Mouse (Mus musculus) heart, postnatal 0 days (tissue): ENCODE results near the gene Mdga1. TPM values are rescaled to one million over a fixed set of nuclear protein-coding genes. Genes with fewer than 3 reads are reported as not detected.
A peak's percentile ranks its signal among the peaks of the same experiment; 100 is the strongest.

Experiments used
- ATAC-seq: fragments of 200-750 bp; cut with Nextera tagmentation; 2 replicates; pipeline ENCODE4 v1.8.0; 2017; ENCODE audit warnings: low read depth, moderate number of reproducible peaks, moderate library complexity; ENCODE audit not compliant: insufficient read depth
- DNase-seq: peaks from one replicate; pipeline ENCODE4 v3.0.0-alpha.2; 2016; ENCODE audit warnings: low spot score
- H3K27ac ChIP-seq: fragments of 300-500 bp; sonication (generic); 2 replicates; pipeline ENCODE4 v1.5.1; 2014; ENCODE audit warnings: low read depth, mild to moderate bottlenecking
- H3K27me3 ChIP-seq: fragments of 300-500 bp; sonication (generic); 2 replicates; pipeline ENCODE4 v1.6.1; 2014; ENCODE audit warnings: low read length, mixed read lengths; ENCODE audit not compliant: control insufficient read depth, insufficient read depth
- H3K36me3 ChIP-seq: fragments of 300-500 bp; sonication (generic); replicated peaks from 2 replicates; pipeline ENCODE4 v1.6.1; 2014; ENCODE audit warnings: low read length, mixed read lengths; ENCODE audit not compliant: control insufficient read depth, insufficient read depth
- H3K4me1 ChIP-seq: fragments of 300-500 bp; sonication (generic); 2 replicates; pipeline ENCODE4 v1.6.1; 2014; ENCODE audit warnings: antibody characterized with exemption; ENCODE audit not compliant: control insufficient read depth, insufficient read depth
- H3K4me2 ChIP-seq: fragments of 300-500 bp; sonication (generic); 2 replicates; pipeline ENCODE4 v1.6.1; 2014; ENCODE audit warnings: low read depth, mild to moderate bottlenecking, low read length, moderate library complexity
- H3K4me3 ChIP-seq: fragments of 300-500 bp; sonication (generic); 2 replicates; pipeline ENCODE4 v1.5.1; 2014; ENCODE audit warnings: low read depth, low read length
- H3K9ac ChIP-seq: fragments of 300-500 bp; sonication (generic); replicated peaks from 2 replicates; pipeline ENCODE4 v1.6.1; 2014; ENCODE audit warnings: low read depth, low read length, mixed read lengths
- H3K9me3 ChIP-seq: fragments of 300-500 bp; sonication (generic); replicated peaks from 2 replicates; pipeline ENCODE4 v1.6.1; 2016; ENCODE audit warnings: low read length; ENCODE audit not compliant: control insufficient read depth
- CTCF ChIP-seq: IDR thresholded peaks from 2 replicates; pipeline ENCODE4 v1.5.1; 2016; ENCODE audit warnings: antibody characterized with exemption, control low read depth, low read depth
- EP300 ChIP-seq: IDR thresholded peaks from 2 replicates; pipeline ENCODE4 v1.6.1; 2016; ENCODE audit warnings: antibody characterized with exemption, low read depth
- WGBS: fragments of 180-500 bp; shearing (Covaris S2); extraction: QIAGEN DNeasy Blood & Tissue Kit; methylation state at CpG from one replicate; pipeline ENCODE4 v1.1.7; 2014; 5-methylcytosine and 5-hydroxymethylcytosine counted together
- polyA plus RNA-seq: library from polyadenylated mRNA; unstranded; fragments of >200 nt; fragmentation: Nextera tagmentation; extraction: Ambion mirVana; gene quantifications from 2 replicates; pipeline ENCODE4 v1.2.1, GENCODE M21; 2015
- total RNA-seq: library from RNA; depleted of rRNA; stranded (reverse); fragments of >200 nt; gene quantifications from 2 replicates; pipeline ENCODE4 v1.2.3, GENCODE M21; 2014; ENCODE audit warnings: low replicate concordance

Mdga1 gene
- total and polyA plus RNA-seq, 2 experiments from 2014 or later: 4.9 to 9.5 TPM

GRCm38 (mm10) chr17:30006877-30007276 is 37.0 kb upstream of the Mdga1 start:
- H3K9ac ChIP-seq: 0 out of 2 replicates have a peak overlapping the region, but pooled peaks have one; percentile 6
- no peak overlapping the region; the same call in 1 of the 2 replicates for H3K4me3 ChIP-seq
- ATAC-seq: no peak
- DNase-seq: no peak
- 53% methylated on average over 2 of the region's 2 CpGs for WGBS
- H3K4me2 ChIP-seq: peak overlapping the region; percentile 26; the same call in 1 of the 2 replicates
- H3K4me1 ChIP-seq: peaks cover 31% of the 10 kb centered on the region
- no peak for TF ChIP-seq CTCF
- no peak for TF ChIP-seq EP300
- H3K9me3 ChIP-seq: no peaks in the 10 kb centered on the region
- H3K36me3 ChIP-seq: no peaks in the 10 kb centered on the region
- 0 out of 2 replicates have a peak overlapping the region, but pooled peaks have one; percentile 4 for H3K27ac ChIP-seq
- H3K27me3 ChIP-seq: no peaks in the 10 kb centered on the region

GRCm38 (mm10) chr17:30005451-30005941 is 35.6 kb upstream of the Mdga1 start:
- ATAC-seq (peak; percentile 1; the same call in 1 of the 2 replicates), DNase-seq (no peak)
- H3K36me3 ChIP-seq: no peaks in the 10 kb centered on the region
- H3K4me2 ChIP-seq: peak overlapping the region; percentile 76
- peak overlapping the region; percentile 95 for H3K27ac ChIP-seq
- H3K27me3 ChIP-seq: no peaks in the 10 kb centered on the region
- 0% methylated on average over 10 of the region's 19 CpGs for WGBS
- TF ChIP-seq CTCF (no peak), EP300 (no peak)
- H3K9ac ChIP-seq: peak overlapping the region; percentile 99
- no peaks in the 10 kb centered on the region for H3K9me3 ChIP-seq
- peak overlapping the region; percentile 96 for H3K4me3 ChIP-seq
- peaks cover 31% of the 10 kb centered on the region for H3K4me1 ChIP-seq

- Histone ChIP-seq H3K4me3 (peak overlapping the region; percentile 96), H3K4me2 (peak overlapping the region; percentile 76), H3K27me3 (no peaks in the 10 kb centered on the region), H3K4me1 (peaks cover 31% of the 10 kb centered on the region), H3K36me3 (no peaks in the 10 kb centered on the region), H3K27ac (peak overlapping the region; percentile 95), H3K9ac (peak overlapping the region; percentile 99), H3K9me3 (no peaks in the 10 kb centered on the region)
- DNase-seq: no peak
- ATAC-seq: peak; percentile 13
- no peak for TF ChIP-seq CTCF
- TF ChIP-seq EP300: no peak
- WGBS: 3% methylated on average over 19 of the region's 47 CpGs
These were observed 35.2 kb upstream of the Mdga1 start for GRCm38 (mm10) chr17:30005103-30005443.

- Histone ChIP-seq H3K4me1 (peaks cover 31% of the 10 kb centered on the region), H3K9ac (peak within 1 kb of the TSS; percentile 99), H3K4me2 (peak within 1 kb of the TSS; percentile 76), H3K27me3 (no peaks in the 10 kb centered on the region), H3K27ac (peak within 1 kb of the TSS; percentile 95), H3K36me3 (no peaks in the 10 kb centered on the region), H3K9me3 (no peaks in the 10 kb centered on the region), H3K4me3 (peak within 1 kb of the TSS; percentile 96)
- DNase-seq: peak; percentile 93
- ATAC-seq: peak; percentile 93
- under 1% methylated on average over 55 of the region's 93 CpGs for WGBS
- TF ChIP-seq CTCF (no peak), EP300 (peak; percentile 43; the same call in 1 of the 2 replicates)
These were observed 34.6 kb upstream of the Mdga1 start, which contains the start of gene Zfand3 for GRCm38 (mm10) chr17:30004203-30005102. Gene Zfand3 (plus strand): TSS chr17:30004733.

- no peak for ATAC-seq
- WGBS: 80% methylated on average over 24 of the region's 24 CpGs
- no peak overlapping the region for H3K9ac ChIP-seq
These were observed 28.8 kb upstream of the Mdga1 start for GRCm38 (mm10) chr17:29998566-29999295.

More at GRCm38 (mm10) chr17:29998566-29999295, 28.8 kb upstream of the Mdga1 start:
- no peak overlapping the region for H3K27ac ChIP-seq
- H3K36me3 ChIP-seq: no peaks in the 10 kb centered on the region
- 0 out of 2 replicates have a peak, but pooled peaks cover 5% of the 10 kb centered on the region for H3K4me1 ChIP-seq
- no peak for DNase-seq
- no peak overlapping the region for H3K4me3 ChIP-seq
- H3K4me2 ChIP-seq: no peak overlapping the region
- TF ChIP-seq EP300 (no peak), CTCF (no peak)
- no peaks in the 10 kb centered on the region for H3K27me3 ChIP-seq
- no peaks in the 10 kb centered on the region for H3K9me3 ChIP-seq
